Mouse (Mus musculus): ENCODE results near the gene Atox1.
A peak's percentile ranks its signal among the peaks of the same experiment; 100 is the strongest.

Gene Atox1

GRCm38 (mm10) chr11:55414314-55414713 is 46.7 kb downstream of the Atox1 start:
- DNase-seq (ENCODE audit: low spot score in 2 of 2) = no peak

- no peak for DNase-seq (ENCODE audit: low spot score in 2 of 2)
Observed at GRCm38 (mm10) chr11:55413416-55413796, 47.6 kb downstream of the Atox1 start.

GRCm38 (mm10) chr11:55412680-55413415 is 48.2 kb downstream of the Atox1 start:
- no peak for DNase-seq (ENCODE audit: low spot score in 2 of 2)

- DNase-seq (ENCODE audit: low spot score in 2 of 2) = no peak
Observed at GRCm38 (mm10) chr11:55412034-55412433, 49.0 kb downstream of the Atox1 start.

- DNase-seq (ENCODE audit: low spot score in 2 of 2) = no peak
Observed at GRCm38 (mm10) chr11:55410502-55410901, 50.5 kb downstream of the Atox1 start.

GRCm38 (mm10) chr11:55410005-55410404 is 51.0 kb downstream of the Atox1 start:
- no peak for DNase-seq (ENCODE audit: low spot score in 2 of 2)

- DNase-seq (ENCODE audit: low spot score in 2 of 2) = no peak
Observed at GRCm38 (mm10) chr11:55407133-55407532, 53.9 kb downstream of the Atox1 start.

- DNase-seq (ENCODE audit: low spot score in 2 of 2) = peak in 1 of 2 experiments; percentile 22
Observed at GRCm38 (mm10) chr11:55405601-55406469, 55.2 kb downstream of the Atox1 start.

- DNase-seq (ENCODE audit: low spot score in 2 of 2) = no peak
Observed at GRCm38 (mm10) chr11:55404659-55405457, 56.2 kb downstream of the Atox1 start.

- DNase-seq (ENCODE audit: low spot score in 2 of 2) = no peak
Observed at GRCm38 (mm10) chr11:55400863-55401262, 60.2 kb downstream of the Atox1 start.

- DNase-seq (ENCODE audit: low spot score in 2 of 2) = no peak
Observed at GRCm38 (mm10) chr11:55398371-55398770, 62.7 kb downstream of the Atox1 start.

GRCm38 (mm10) chr11:55397441-55397840 is 63.6 kb downstream of the Atox1 start:
- peak in 1 of 2 experiments; percentile 22 for DNase-seq (ENCODE audit: low spot score in 2 of 2)

- no peak for DNase-seq (ENCODE audit: low spot score in 2 of 2)
Observed at GRCm38 (mm10) chr11:55397036-55397435, 64.0 kb downstream of the Atox1 start.

All from spleen, postnatal 10 days (tissue).